ENCODE assay signal across 8 mouse cellular contexts in the genomic region with DNA sequence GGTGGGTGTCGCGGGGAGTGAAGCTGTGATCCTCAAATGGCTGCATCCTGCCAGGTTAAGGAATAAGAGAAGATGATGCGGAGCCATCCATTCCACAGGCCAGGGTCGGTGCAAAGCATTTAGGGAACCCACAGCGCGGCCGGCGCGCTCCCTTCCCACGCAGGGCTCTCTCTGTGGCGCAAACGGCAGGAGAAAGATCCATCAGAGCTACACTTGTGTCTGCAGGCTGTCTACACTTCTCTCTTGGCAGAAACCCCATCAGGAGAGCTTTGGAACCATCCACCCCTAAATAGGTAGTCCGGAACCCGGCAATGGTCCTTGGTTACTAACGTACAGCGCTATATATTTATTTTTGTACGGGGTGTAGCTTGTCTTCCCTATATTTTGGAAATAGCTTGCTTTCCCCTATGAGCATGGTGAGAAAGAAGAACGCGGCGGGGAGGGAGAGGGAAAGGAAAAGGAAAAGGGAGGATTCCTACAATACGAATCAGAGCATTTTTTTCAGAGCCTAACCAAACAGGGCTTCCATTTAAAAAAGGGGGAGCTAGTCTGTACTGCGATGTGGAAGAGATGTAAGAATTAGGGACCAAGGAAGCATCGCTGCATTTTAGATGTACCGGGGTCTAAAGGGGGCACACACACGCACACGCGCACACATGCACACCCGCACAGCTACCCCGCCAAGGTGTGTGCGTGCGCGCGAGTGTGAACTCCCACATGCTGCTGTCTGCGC. TPM values are rescaled to one million over a fixed set of nuclear protein-coding genes. Genes with fewer than 3 reads are reported as not detected.
DNase-seq lines count a peak whose midpoint lies in the region; ATAC-seq and TF ChIP-seq lines count a peak whose summit lies in the region.

No protein-coding gene starts in this region.

- H3K27me3 ChIP-seq in heart, embryonic 13.5 days (replicated peaks): peaks cover 75% of the 10 kb centered on the region
- H3K27me3 ChIP-seq in liver, embryonic 14.5 days (ENCODE audit: control insufficient read depth, insufficient read depth, low read length): peaks cover 30% of the 10 kb centered on the region

- peak overlapping the region; percentile 77 for H3K9ac ChIP-seq in heart, embryonic 13.5 days
- no peak overlapping the region for H3K9ac ChIP-seq in liver, embryonic 14.5 days (replicated peaks)

- peak overlapping the region; percentile 87 for H3K4me2 ChIP-seq in heart, embryonic 13.5 days
- H3K4me2 ChIP-seq in liver, embryonic 14.5 days (ENCODE audit: low read depth): peak overlapping the region; percentile 49

- peak overlapping the region; percentile 100 for H3K27ac ChIP-seq in layer of hippocampus, adult 2 months
- H3K27ac ChIP-seq in heart, embryonic 13.5 days (replicated peaks): no peak overlapping the region
- H3K27ac ChIP-seq in liver, embryonic 14.5 days: no peak overlapping the region

- no peak for TF ChIP-seq EP300 in liver, embryonic 14.5 days (IDR thresholded peaks at IDR 0.05; ENCODE audit: low read depth)

- ATAC-seq in heart, embryonic 13.5 days (ENCODE audit: extremely low read depth, insufficient number of reproducible peaks, low FRiP score, low TSS enrichment): no peak
- no peak for ATAC-seq in liver, embryonic 14.5 days (ENCODE audit: insufficient read depth)

- no peaks in the 10 kb centered on the region for H3K36me3 ChIP-seq in heart, embryonic 13.5 days
- H3K36me3 ChIP-seq in liver, embryonic 14.5 days (replicated peaks; ENCODE audit: control insufficient read depth, insufficient read depth, low read depth): no peaks in the 10 kb centered on the region

- peak overlapping the region; percentile 96 for H3K4me3 ChIP-seq in layer of hippocampus, adult 2 months
- H3K4me3 ChIP-seq in heart, embryonic 13.5 days: peak overlapping the region; percentile 55
- H3K4me3 ChIP-seq in liver, embryonic 14.5 days (ENCODE audit: insufficient read depth in 1 of 2, low read depth in 2 of 2, low read length in 2 of 2): peak overlapping the region in 1 of 2 experiments; percentile 25; a peak in 2 of 4 replicates

- H3K4me1 ChIP-seq in heart, embryonic 13.5 days: peaks cover 20% of the 10 kb centered on the region; the same call in 1 of the 2 replicates
- no peaks in the 10 kb centered on the region for H3K4me1 ChIP-seq in liver, embryonic 14.5 days (replicated peaks; ENCODE audit: control insufficient read depth in 2 of 2, insufficient read depth in 2 of 2, low read length in 1 of 2)

- no peak for TF ChIP-seq CTCF in layer of hippocampus, adult 2 months (conservative IDR thresholded peaks at IDR 0.05)
- no peak for TF ChIP-seq CTCF in liver, embryonic 14.5 days (IDR thresholded peaks at IDR 0.05; ENCODE audit: low read depth)

- DNase-seq in layer of hippocampus, adult 2 months (ENCODE audit: low spot score in 2 of 2): no peak
- no peak for DNase-seq in layer of hippocampus, postnatal 36 days
- DNase-seq in embryo, embryonic 10.5 days (ENCODE audit: low spot score): peak; percentile 53
- DNase-seq in liver, embryonic 14.5 days (ENCODE audit: low read depth in 3 of 3, low spot score in 3 of 3): no peak
- DNase-seq in spleen, adult 12 weeks (ENCODE audit: low spot score): no peak
- no peak for DNase-seq in yolk sac, embryonic 10.5 days (ENCODE audit: low spot score)
- DNase-seq in natural killer cell, adult 2 months (ENCODE audit: low spot score in 2 of 2): no peak

- H3K9me3 ChIP-seq in heart, embryonic 13.5 days: peaks cover 10% of the 10 kb centered on the region; the same call in 1 of the 2 replicates
- no peaks in the 10 kb centered on the region for H3K9me3 ChIP-seq in liver, embryonic 14.5 days (ENCODE audit: control insufficient read depth, low read length)

- 1% methylated on average over 34 of the region's 34 CpGs for WGBS in heart, embryonic 13.5 days
- WGBS in liver, embryonic 14.5 days (ENCODE audit: insufficient replicate concordance): 2% methylated on average over 34 of the region's 34 CpGs

RNA-seq across cellular contexts. Expression of gene Ntrk2, which starts 0.7 kb away (rescaled TPM):
- total RNA-seq in layer of hippocampus, adult 2 months (2021): 100 to 1,000 TPM; 313 to 329 TPM
- total RNA-seq in layer of hippocampus, postnatal 36 days (2021): 100 to 1,000 TPM; 321 to 331 TPM
- 3.9 and 4.7 TPM in 2 replicates for polyA plus RNA-seq in heart, embryonic 13.5 days (2015; fragmentation: Nextera tagmentation; extraction: Ambion mirVana)
- 0.06 and 0.07 TPM in 2 replicates for polyA plus RNA-seq in liver, embryonic 14.5 days (2012; rRNA removed)
- 0.04 and 0.21 TPM in 2 replicates for polyA plus RNA-seq in liver, embryonic 14.5 days (2014; fragmentation: Nextera tagmentation; extraction: Ambion mirVana)
